Mouse (Mus musculus): ENCODE results near the gene Prkca.

GRCm38 (mm10) chr11:108158046-108158445 lies 185.7 kb downstream of the Prkca start:
- no peak for TF ChIP-seq CTCF (conservative IDR thresholded peaks at IDR 0.05; ENCODE audit: insufficient read depth, insufficient read length, low read depth, low read length)
- no peak for TF ChIP-seq POLR2A (IDR thresholded peaks at IDR 0.05; ENCODE audit: low read depth, low read length)
